Mouse (Mus musculus): Measurements from ENCODE around the gene Klhl1.
"Not testable (repeated sequence)": the region's sequence is repeated elsewhere in the genome, so short reads cannot be mapped to it uniquely, and the experiment has no call there.

The Klhl1 gene

GRCm38 (mm10) chr14:96518954-96519682 lies at the start of gene Klhl1:
Gene Klhl1 (minus strand): TSS chr14:96519102.
- no peak for DNase-seq

DNA sequence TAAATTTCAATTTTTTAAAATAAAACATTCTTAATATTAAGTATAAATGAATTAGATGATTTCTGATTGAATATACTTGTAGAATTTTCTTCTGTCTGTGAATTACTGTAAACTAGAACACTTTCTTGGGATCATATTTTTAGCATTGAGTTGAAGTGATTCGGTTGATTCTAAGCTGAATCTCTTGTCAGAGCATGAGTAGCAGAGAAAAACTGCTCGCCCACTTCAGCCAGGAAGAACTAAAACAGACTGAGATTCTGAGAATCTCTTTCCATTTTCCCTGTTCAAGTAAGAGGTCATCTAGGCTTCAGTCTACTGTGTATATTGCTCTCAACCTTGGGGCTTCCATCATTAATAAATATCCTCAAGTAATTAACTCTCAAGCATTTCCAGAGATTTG lies 34.8 kb upstream of the Klhl1 start:
- no peak for DNase-seq

GRCm38 (mm10) chr14:96518151-96518953 lies 550 bp downstream of the Klhl1 start:
- DNase-seq, result peak; percentile 4

DNA sequence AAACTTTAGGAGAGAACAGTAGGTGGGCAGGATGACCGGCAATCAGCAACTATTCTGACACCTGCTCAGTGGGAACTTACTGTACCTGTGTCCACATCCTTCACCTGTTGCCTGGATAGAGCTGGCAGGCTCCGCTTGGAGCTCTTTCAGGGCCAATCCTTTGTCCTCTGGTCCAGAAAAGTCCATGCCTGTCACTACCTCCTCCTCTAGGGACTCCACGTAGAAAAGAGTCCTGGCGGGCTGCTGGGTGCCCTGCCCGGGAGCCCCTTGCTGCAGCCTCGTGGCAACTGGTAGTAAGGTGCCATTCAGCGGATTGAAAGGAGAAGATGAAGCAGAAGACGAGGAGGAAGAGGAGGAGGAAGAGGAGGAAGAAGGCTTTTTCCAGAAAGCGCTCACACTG lies 1.2 kb downstream of the Klhl1 start:
- no peak for DNase-seq

GRCm38 (mm10) chr14:96499936-96500335 lies 19.0 kb downstream of the Klhl1 start:
- no peak for DNase-seq

DNA sequence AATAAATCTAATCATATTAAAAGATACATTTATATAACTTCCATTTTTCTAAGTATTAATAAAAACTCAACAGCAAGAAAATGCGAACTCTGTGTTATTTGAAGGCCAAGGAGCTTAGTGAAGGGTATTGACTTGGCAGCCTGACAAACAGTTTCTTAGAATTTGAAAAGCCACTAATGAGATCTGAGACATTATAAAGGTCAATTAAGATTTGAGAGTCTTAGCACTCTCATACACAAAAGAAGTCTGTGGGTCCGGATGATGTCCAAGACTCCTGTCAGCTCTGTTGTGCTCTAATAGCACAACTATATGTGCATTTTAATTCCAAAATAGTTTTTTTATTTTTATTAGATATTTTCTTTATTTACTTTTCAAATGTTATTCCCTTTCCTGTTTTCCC lies 47.1 kb downstream of the Klhl1 start:
- DNase-seq, result no peak

DNA sequence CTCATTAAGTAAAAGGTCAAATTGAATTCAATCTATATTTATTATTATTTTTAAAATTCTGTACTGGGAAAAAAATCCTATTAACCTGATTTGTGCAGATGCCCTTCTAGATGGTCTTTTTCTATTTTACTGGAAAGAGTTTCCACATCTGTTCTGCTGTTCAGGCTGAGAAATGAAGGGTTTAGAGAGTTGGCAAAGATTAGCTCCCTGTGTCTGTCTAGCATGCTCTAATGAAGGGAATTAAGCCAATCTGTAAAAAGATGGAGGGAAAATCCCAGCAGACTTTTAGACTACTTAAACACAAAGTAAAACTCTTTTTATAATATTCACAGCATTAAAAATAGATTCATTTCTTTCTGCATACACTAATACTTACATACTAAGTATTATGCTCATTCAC lies 47.6 kb downstream of the Klhl1 start:
- DNase-seq, result no peak

DNA sequence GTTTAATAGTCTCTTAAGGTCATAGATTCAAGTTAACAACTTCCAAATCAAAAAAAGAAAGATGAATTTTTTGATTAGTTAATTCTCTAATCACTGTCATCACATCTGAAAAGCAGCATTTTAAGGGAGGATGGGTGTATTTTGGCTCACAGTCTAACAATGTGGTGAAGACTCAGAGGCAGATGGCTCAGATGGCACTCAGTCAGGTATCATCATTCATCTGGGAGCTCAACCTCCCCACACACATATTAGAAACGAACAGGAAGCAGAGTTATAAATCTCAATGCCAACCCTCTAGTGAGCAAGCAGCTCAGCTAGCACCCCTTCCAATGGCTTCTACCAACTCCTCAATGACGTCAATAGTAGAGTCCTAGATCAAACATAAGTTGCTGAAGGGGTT lies 57.1 kb downstream of the Klhl1 start:
- DNase-seq, result no peak

DNA sequence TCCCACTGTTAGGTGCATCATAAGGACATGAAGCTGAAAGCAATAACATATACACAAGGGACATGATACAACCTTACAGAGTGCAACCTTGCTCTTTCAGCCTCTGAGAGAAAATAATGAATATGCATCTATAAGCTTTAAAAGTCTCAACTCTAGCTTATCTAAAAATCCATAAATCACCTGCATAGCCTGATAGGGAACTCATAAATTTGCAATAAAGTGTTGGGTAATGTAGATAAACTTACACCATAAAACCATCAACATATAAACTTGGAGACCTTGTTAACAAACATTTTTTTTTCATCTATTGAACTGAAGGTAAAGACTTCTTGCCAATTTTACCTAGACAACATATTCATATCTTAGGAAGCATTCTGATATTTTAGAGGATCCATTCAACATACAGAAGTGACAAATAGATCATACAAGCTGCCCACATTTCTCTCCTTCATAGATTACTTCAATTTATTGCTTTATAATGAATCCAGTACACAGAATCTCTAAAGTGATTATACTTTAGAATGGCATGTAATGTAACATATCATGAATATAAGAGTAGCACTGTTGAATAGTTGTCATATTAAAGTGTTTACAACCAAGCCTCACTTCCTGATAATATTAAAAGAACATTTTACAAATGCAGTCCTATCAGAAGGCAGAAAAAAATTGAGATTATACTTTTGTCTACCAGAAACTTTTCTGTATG lies 126.7 kb downstream of the Klhl1 start:
- no peak for DNase-seq

DNA sequence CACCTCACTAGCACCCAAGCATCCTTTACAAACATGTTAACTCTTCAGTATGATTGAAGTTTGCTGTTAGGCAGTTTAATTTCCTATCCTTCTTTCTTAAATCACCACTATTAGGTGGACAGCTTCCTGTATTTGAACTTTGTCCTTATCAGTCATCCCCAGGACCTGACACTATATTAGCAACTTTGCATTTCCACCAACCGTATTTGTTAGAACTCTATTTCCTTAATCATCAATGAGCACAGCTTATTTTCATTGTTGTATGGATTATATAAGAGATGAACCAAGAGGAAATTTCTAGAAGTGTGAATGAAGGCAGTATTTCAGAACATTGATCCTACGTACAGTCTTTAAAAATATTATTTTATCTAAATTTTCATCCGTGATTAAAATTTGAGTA lies 156.2 kb downstream of the Klhl1 start:
- no peak for DNase-seq

- no peak for DNase-seq
These were observed 170.7 kb downstream of the Klhl1 start for GRCm38 (mm10) chr14:96348220-96348619.

- DNase-seq, result no peak
These were observed 187.8 kb downstream of the Klhl1 start for GRCm38 (mm10) chr14:96331069-96331468.

DNA sequence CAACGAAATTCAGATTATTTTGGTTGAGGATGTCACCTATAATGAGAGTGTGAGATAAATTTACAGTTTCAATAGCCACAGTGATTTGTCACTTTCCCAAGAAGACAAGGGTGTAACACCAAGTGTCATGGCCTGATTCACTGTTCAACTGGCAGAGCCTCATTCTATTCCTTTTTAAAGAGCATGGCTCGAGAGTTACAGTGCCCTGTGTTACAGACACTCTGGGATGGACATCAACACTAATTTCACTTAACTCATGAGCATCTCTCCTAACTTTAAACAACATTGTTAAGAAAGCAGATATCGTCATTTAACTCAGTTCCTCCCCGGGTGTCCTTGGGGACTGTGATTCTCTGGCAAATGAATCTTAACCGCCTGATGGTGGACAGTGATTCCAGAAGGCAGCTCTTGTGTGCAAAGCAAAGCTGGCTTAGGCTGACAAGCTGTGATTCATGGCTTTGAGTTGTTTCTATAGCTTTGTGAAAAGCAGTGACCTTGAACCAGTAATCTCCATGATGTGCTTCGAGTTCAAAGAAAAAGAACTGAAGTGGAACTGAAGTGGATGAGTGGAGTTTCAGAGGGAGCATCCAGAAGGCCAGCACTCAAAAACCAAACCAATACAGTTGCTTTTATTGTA lies 301.0 kb downstream of the Klhl1 start:
- no peak for DNase-seq

GRCm38 (mm10) chr14:96194795-96195194 lies 324.1 kb downstream of the Klhl1 start:
- DNase-seq, result not testable (repeated sequence)

GRCm38 (mm10) chr14:96174546-96174945 lies 344.4 kb downstream of the Klhl1 start:
- no peak for DNase-seq

DNA sequence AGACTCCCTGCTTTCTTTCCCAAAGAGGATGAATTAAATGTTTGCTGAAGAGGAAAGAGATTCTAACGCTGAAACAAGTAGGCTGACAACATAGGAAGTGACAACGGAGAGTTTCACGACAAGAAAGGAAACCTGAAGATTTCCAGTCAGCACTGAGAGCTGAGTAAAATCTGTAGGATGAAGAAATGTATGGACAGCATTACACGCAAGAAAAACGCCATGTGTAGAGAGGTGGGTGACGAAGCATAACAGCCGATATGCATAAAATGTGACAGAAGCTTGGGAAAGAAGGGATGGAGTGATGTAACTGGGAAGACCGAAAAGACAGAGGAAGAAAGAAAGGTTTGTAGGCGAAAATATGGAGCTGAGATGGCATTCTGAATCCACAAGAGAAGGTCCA lies 375.8 kb downstream of the Klhl1 start:
- DNase-seq, result no peak

DNA sequence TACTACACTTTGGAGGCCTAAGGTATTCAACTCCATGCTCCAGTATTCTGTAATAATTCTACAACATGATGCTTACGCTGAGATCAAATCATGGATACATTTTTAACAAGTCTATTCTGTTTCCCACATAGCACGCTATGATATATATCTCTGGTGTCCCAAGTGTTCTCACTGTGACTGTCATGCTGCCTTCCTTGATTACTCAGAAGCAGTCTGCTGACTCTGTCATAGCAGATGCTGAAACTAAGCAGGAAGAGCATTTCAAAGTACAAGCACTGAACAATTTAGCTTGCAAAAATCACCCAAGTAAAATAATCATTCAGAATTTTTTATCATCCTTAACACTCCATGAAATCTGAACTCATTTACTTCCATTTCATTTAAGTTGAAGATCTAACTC lies 378.7 kb downstream of the Klhl1 start:
- DNase-seq, result no peak

DNA sequence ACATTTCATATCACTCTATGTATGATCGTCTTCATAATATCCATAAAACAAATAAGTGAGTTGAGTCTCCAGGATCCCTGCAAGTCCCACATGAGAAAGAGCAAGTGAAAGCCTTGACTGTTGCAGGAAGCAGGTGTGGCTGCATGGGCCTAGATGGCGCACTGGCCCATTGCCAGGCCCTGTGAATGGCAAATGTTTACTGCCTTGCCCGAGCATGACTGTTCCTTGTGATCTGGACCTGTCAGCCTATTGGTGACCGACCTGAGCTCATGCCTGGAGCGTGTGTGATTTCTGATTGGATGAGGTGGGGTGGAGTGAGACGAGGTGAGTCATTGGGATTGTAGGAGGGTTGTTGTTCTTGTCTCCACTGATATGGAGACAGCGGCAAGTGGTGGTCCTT lies 411.5 kb downstream of the Klhl1 start:
- no peak for DNase-seq

DNA sequence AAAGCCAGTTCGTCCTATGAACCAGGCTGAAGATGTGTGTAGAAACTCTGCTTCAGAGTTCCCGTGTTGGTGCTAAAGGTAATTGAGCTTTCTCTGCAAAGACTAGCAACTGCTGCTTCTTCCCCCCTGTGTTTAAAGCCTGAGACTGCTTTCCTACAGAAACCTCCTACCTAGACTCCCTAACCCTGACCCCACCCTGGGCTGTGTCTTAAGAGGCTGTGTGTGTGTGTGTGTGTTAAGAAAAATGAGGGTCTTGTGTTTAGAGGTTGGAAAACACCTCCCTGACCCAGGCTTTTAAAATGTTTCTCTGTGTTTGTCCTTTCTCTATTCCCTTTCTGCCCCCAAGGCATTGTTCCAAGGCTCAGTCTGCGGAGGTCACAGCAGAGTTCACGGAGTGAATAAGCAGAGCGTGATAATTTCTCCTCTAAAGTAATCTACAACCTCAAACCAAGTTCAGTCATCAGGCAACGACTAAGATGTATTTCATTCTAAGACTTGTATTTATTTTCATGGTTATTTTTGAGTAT lies 437.2 kb downstream of the Klhl1 start:
- no peak for DNase-seq

GRCm38 (mm10) chr14:96065884-96066283 lies 453.0 kb downstream of the Klhl1 start:
- DNase-seq, result no peak

Data from thymus, postnatal 4 days (tissue).